Mouse (Mus musculus) spleen, adult 2 months (tissue): ENCODE measurements at regions not wholly inside any gene's neighbourhood (a gene's known extent, or its start where the extent isn't known, plus 50 kb on each side); places are given as distances from the start of the nearest gene placed in this dataset.

Experiments used
- DNase-seq, 2 experiments: peaks; one replicate each; pipeline versions ENCODE4 v3.0.0 to v3.0.0-alpha.2; 2012 to 2021; ENCODE audit warnings: low spot score in 2 of 2, low read depth in 1 of 2
- H3K27ac ChIP-seq: fragments of 200-500 bp; 2 replicates; pipeline ENCODE4 v1.5.1; 2012; ENCODE audit warnings: low read length, inconsistent platforms; ENCODE audit not compliant: insufficient read depth
- H3K27me3 ChIP-seq: fragments of 200-500 bp; 2 replicates; pipeline ENCODE4 v1.6.1; 2012; ENCODE audit warnings: mild to moderate bottlenecking, moderate library complexity, low read length, inconsistent platforms; ENCODE audit not compliant: control insufficient read depth, insufficient read depth
- H3K36me3 ChIP-seq: fragments of 200-500 bp; 2 replicates; pipeline ENCODE4 v1.6.1; 2012; ENCODE audit warnings: mild to moderate bottlenecking, low read length, inconsistent platforms; ENCODE audit not compliant: control insufficient read depth, insufficient read depth
- H3K4me1 ChIP-seq: fragments of 200-500 bp; 2 replicates; pipeline ENCODE4 v1.6.1; 2011; ENCODE audit warnings: inconsistent platforms; ENCODE audit not compliant: control insufficient read depth, insufficient read depth, insufficient read length
- H3K4me3 ChIP-seq: fragments of 200-500 bp; 2 replicates; pipeline ENCODE4 v1.5.1; 2011; ENCODE audit warnings: mild to moderate bottlenecking, inconsistent platforms; ENCODE audit not compliant: insufficient read depth, insufficient read length; ENCODE audit errors: extremely low read depth
- CTCF ChIP-seq: fragments of 200-500 bp; IDR thresholded peaks from 2 replicates; pipeline ENCODE4 v1.5.1; 2011; ENCODE audit warnings: mild to moderate bottlenecking, inconsistent platforms; ENCODE audit not compliant: insufficient read depth, insufficient read length, insufficient replicate concordance; ENCODE audit errors: extremely low read depth
- POLR2A ChIP-seq: fragments of 200-500 bp; IDR thresholded peaks from 2 replicates; pipeline ENCODE4 v1.6.1; 2011; ENCODE audit warnings: low read depth, low read length, inconsistent platforms
- WGBS: fragments of 180-500 bp; shearing (Covaris S2); methylation state at CpG from one replicate; pipeline ENCODE4 v1.1.7; 2018; 5-methylcytosine and 5-hydroxymethylcytosine counted together

DNA sequence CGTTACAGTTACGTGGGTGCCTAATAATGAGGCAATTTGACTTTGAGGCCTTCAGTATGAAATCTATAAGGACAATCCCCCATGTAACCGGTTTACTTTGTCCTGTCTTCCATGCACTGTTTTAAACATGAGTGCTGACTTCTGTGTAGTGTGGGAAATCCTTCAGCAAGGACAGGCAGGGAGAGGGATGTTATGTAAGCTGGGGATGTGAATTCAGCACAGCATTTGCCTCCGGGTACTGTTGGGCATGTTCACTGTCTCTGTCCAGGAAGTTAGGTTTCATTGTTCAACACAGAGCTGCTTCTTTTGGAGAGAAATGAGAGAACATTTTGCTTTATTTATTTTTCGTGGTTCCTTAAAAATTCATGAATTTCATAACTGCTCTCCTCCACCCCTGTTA is 322.7 kb downstream of the Rnf144a start:
- Histone ChIP-seq H3K4me1 (no peaks in the 10 kb centered on the region), H3K27me3 (no peaks in the 10 kb centered on the region), H3K4me3 (no peak overlapping the region), H3K27ac (no peak overlapping the region), H3K36me3 (no peaks in the 10 kb centered on the region)
- no peak for DNase-seq
- no peak for TF ChIP-seq POLR2A
- no peak for TF ChIP-seq CTCF
- 79% methylated on average over 5 of the region's 5 CpGs for WGBS

DNA sequence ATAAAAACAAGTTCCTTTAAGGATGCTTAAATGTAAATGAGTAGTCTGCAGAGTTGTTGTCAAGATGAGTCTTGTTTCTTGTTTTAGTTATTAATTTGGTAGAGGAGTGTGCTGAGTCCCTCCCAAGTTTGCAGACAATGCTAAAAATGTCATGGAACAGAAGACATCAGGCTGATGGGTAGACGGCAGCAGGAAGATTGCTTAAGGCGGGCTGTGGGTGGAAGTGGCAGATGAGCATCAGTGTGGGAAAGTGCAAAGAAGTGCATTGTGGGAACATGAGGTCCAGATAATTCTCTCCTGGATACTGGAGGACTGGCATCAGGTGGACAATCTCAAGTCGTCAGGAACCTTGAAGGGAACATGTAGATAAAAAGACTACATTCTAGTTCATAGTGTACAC is 323.2 kb downstream of the Rnf144a start:
- WGBS = 84% methylated on average over 3 of the region's 3 CpGs
- no peak overlapping the region for H3K4me3 ChIP-seq
- H3K36me3 ChIP-seq = no peaks in the 10 kb centered on the region

DNA sequence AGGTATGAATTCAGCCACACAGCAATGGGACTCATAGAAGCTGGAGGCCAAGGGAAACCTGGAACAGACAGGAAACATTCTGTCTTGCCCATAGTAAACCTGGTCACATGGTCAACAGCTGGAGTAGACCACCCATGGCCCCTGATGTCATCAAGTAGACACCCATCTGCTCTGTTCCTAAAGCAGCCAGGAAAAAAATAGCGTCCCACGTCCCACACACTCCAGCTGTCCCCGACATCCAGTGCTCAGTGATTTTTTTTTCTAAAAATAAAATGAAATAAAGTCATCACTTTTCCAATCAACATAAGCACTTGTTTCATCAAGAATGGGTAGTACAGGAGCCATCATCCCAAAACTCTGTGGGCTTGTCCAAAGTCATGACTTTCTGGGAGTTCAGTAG is 326.7 kb downstream of the Rnf144a start:
- no peak for DNase-seq
- no peaks in the 10 kb centered on the region for H3K4me1 ChIP-seq
- H3K27ac ChIP-seq = no peak overlapping the region
- H3K4me3 ChIP-seq = no peak overlapping the region
- no peaks in the 10 kb centered on the region for H3K27me3 ChIP-seq
- no peak for TF ChIP-seq POLR2A
- no peak for TF ChIP-seq CTCF
- no peaks in the 10 kb centered on the region for H3K36me3 ChIP-seq
- 87% methylated on average over 3 of the region's 3 CpGs for WGBS

More for the DNA sequence above, 323.2 kb downstream of the Rnf144a start:
- no peak for DNase-seq
- H3K4me1 ChIP-seq = no peaks in the 10 kb centered on the region
- no peaks in the 10 kb centered on the region for H3K27me3 ChIP-seq
- TF ChIP-seq POLR2A (no peak), CTCF (no peak)
- H3K27ac ChIP-seq = no peak overlapping the region

DNA sequence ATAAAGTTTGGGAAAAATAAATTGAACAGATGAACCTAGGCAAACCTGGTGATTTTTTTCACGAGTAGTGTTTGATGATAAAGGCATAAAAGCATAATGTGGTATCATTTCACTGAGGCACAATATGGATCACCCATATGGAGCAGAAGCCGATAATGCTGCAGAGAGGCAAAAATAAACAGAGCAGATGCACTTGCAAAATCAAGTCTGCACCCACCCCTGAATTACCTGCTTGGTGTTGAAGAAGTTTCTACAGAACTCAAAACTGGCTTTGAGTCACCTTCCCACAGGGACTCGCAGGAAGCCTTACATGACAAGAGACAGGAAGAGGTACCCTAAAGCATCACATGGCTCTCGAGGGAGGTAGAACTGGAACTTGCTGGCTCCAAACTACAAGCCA is 328.1 kb downstream of the Rnf144a start:
- 68% methylated on average over 4 of the region's 4 CpGs for WGBS
- no peaks in the 10 kb centered on the region for H3K4me1 ChIP-seq
- H3K27ac ChIP-seq = no peak overlapping the region
- no peaks in the 10 kb centered on the region for H3K36me3 ChIP-seq
- no peak for DNase-seq
- H3K27me3 ChIP-seq = no peaks in the 10 kb centered on the region
- TF ChIP-seq POLR2A (no peak), CTCF (no peak)
- H3K4me3 ChIP-seq = no peak overlapping the region

DNA sequence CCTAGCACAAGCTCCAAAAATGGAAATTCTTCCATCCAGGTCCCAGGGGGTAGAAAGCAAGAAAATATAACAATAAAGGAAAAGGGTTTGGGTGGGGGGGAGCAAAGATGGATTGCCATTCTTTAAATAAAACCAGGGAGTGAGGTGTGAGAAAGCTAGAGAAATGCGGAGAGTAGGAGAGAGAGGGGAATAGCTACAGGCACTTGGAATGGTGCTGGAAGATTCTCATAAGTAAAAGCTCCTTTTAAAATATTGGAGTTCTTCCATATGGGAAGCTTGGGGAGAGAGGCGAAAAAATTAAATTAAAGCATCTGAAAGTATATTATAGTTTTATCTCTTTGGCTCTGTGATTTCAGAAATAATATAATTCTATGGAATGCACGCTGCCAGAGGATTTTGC is 328.6 kb downstream of the Rnf144a start:
- TF ChIP-seq CTCF (no peak), POLR2A (no peak)
- 91% methylated on average over 3 of the region's 3 CpGs for WGBS

DNA sequence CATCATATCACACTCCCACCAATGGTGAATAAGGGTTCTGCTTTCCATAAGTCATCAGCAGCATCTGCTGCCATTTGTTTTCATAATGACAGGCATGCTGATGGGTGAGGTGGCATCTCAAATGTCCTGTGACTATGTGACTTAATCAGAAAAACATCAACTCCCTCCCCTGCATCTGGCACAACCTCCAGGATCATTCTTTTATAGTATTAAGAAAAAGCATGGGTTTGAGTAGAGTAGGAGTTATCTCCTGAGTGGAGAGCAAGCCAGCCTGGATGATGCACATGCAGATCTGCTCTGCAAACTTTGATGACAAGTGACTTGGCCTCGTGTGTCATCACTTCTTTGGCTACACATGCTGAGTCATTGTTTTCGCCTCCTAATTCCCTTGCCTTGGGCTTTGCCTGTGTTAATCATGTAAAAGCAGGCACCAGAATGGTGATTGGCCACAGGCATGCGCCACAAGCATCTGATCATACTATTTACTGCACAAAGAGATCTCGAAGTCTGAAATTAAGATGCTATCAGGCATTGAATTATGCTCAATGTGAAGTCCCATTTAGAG is 335.9 kb downstream of the Rnf144a start:
- no peak for TF ChIP-seq CTCF
- TF ChIP-seq POLR2A = no peak
- H3K4me1 ChIP-seq = no peaks in the 10 kb centered on the region
- no peaks in the 10 kb centered on the region for H3K36me3 ChIP-seq
- WGBS = 64% methylated on average over 4 of the region's 4 CpGs
- no peak overlapping the region for H3K4me3 ChIP-seq
- H3K27ac ChIP-seq = no peak overlapping the region
- DNase-seq = no peak
- H3K27me3 ChIP-seq = no peaks in the 10 kb centered on the region

More for the DNA sequence above, 328.6 kb downstream of the Rnf144a start:
- H3K36me3 ChIP-seq = no peaks in the 10 kb centered on the region
- H3K4me1 ChIP-seq = no peaks in the 10 kb centered on the region
- DNase-seq = no peak
- H3K27me3 ChIP-seq = no peaks in the 10 kb centered on the region
- no peak overlapping the region for H3K27ac ChIP-seq
- H3K4me3 ChIP-seq = no peak overlapping the region

DNA sequence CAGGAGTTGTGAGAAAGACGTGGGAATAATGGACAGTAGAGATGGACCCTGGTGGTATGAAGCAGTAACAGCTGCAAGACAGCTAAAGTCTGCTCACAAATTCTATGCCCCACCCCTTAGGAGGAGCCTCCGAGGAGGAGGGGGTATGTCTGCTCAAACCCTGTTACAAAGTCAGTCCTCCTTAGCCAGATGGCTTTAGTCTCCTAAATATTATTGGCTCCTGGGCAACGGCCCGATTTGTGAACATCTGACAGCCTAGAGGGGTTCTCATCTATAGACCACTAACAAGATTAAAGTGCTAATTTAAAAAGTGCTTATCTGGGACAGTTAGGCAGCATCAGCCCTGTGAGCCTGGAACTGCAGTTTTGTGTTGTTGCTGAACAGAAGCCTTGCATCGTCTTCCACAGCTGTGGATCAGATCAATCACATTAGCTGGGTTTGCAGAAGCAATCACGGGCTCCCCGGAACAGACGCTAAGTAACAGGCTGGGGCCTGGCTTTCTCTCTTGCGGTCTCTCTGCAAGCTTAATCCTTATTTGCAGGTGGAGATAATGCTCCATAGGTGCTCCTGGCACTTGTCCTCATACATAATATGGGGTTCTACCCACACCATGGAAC is 339.3 kb downstream of the Rnf144a start:
- 75% methylated on average over 9 of the region's 9 CpGs for WGBS
- no peak for TF ChIP-seq CTCF
- TF ChIP-seq POLR2A = no peak
- H3K36me3 ChIP-seq = no peaks in the 10 kb centered on the region

More for the DNA sequence above, 339.3 kb downstream of the Rnf144a start:
- DNase-seq = no peak
- H3K27ac ChIP-seq = no peak overlapping the region
- no peak overlapping the region for H3K4me3 ChIP-seq
- no peaks in the 10 kb centered on the region for H3K4me1 ChIP-seq
- H3K27me3 ChIP-seq = no peaks in the 10 kb centered on the region
